Mouse (Mus musculus) liver, embryonic 14.5 days (tissue): ENCODE data around the gene Xpot. TPM values are rescaled to one million over a fixed set of nuclear protein-coding genes. Genes with fewer than 3 reads are reported as not detected.

ENCODE experiments used
- ATAC-seq: fragments of 200-750 bp; cut with Nextera tagmentation; 2 replicates; pipeline ENCODE4 v1.8.0; 2017; ENCODE audit warnings: moderate number of reproducible peaks, mild to moderate bottlenecking, moderate library complexity; ENCODE audit not compliant: insufficient read depth
- DNase-seq, 3 experiments: peaks; one replicate each; pipeline ENCODE4 v3.0.0-alpha.2; 2012 to 2013; ENCODE audit warnings: low read depth in 3 of 3, low spot score in 3 of 3
- H3K27ac ChIP-seq: fragments of 300-500 bp; sonication (generic); 2 replicates; pipeline ENCODE4 v1.5.1; 2014; ENCODE audit warnings: moderate library complexity, mild to moderate bottlenecking, control low read depth, inconsistent platforms
- H3K27me3 ChIP-seq: fragments of 300-500 bp; sonication (generic); 2 replicates; pipeline ENCODE4 v1.6.1; 2014; ENCODE audit warnings: mild to moderate bottlenecking, low read length, moderate library complexity; ENCODE audit not compliant: control insufficient read depth, insufficient read depth
- H3K36me3 ChIP-seq: fragments of 300-500 bp; sonication (generic); replicated peaks from 2 replicates; pipeline ENCODE4 v1.6.1; 2014; ENCODE audit warnings: low read depth; ENCODE audit not compliant: control insufficient read depth, insufficient read depth
- H3K4me1 ChIP-seq, 2 experiments: fragments of 200-500 bp in 1 of 2; fragments of 300-500 bp in 1 of 2; sonication (generic) in 1 of 2; replicated peaks; 2 replicates each; pipeline ENCODE4 v1.6.1; 2012 to 2014; ENCODE audit warnings: antibody characterized with exemption in 1 of 2, inconsistent platforms in 1 of 2, low read length in 1 of 2; ENCODE audit not compliant: control insufficient read depth in 2 of 2, insufficient read depth in 2 of 2
- H3K4me2 ChIP-seq: fragments of 300-500 bp; sonication (generic); 2 replicates; pipeline ENCODE4 v1.6.1; 2014; ENCODE audit warnings: low read depth, mild to moderate bottlenecking, control low read depth, moderate library complexity
- H3K4me3 ChIP-seq, 2 experiments: fragments of 200-500 bp in 1 of 2; fragments of 300-500 bp in 1 of 2; sonication (generic) in 1 of 2; 2 replicates each; pipeline ENCODE4 v1.5.1; 2012 to 2014; ENCODE audit warnings: low read depth in 2 of 2, low read length in 2 of 2, mild to moderate bottlenecking in 2 of 2, control low read depth in 1 of 2, inconsistent platforms in 1 of 2, moderate library complexity in 1 of 2; ENCODE audit not compliant: insufficient read depth in 1 of 2
- H3K9ac ChIP-seq: fragments of 300-500 bp; sonication (generic); replicated peaks from 2 replicates; pipeline ENCODE4 v1.6.1; 2014; ENCODE audit warnings: mild to moderate bottlenecking, control low read depth, moderate library complexity
- H3K9me3 ChIP-seq: fragments of 300-500 bp; sonication (generic); 2 replicates; pipeline ENCODE4 v1.6.1; 2016; ENCODE audit warnings: low read length, mixed read lengths; ENCODE audit not compliant: control insufficient read depth
- CTCF ChIP-seq: IDR thresholded peaks from 2 replicates; pipeline ENCODE4 v1.5.1; 2016; ENCODE audit warnings: antibody characterized with exemption, low read depth, control low read depth
- EP300 ChIP-seq: IDR thresholded peaks from 2 replicates; pipeline ENCODE4 v1.6.1; 2016; ENCODE audit warnings: antibody characterized with exemption, low read depth
- WGBS: fragments of 180-500 bp; shearing (Covaris S2); extraction: QIAGEN DNeasy Blood & Tissue Kit; methylation state at CpG from one replicate; pipeline ENCODE4 v1.1.7; 2014; ENCODE audit not compliant: insufficient replicate concordance; 5-methylcytosine and 5-hydroxymethylcytosine counted together
- polyA plus RNA-seq, 2 experiments: library from polyadenylated mRNA; depleted of rRNA in 1 of 2; stranded (reverse) in 1 of 2; unstranded in 1 of 2; fragments of >200 nt; fragmentation: Nextera tagmentation in 1 of 2; extraction: Ambion mirVana in 1 of 2; gene quantifications; 2 replicates each; pipeline versions ENCODE4 v1.2.1 to v1.2.3; 2012 to 2014

The Xpot gene
- polyA plus RNA-seq, 2 experiments, result 26.2 to 40.3 TPM

DNA sequence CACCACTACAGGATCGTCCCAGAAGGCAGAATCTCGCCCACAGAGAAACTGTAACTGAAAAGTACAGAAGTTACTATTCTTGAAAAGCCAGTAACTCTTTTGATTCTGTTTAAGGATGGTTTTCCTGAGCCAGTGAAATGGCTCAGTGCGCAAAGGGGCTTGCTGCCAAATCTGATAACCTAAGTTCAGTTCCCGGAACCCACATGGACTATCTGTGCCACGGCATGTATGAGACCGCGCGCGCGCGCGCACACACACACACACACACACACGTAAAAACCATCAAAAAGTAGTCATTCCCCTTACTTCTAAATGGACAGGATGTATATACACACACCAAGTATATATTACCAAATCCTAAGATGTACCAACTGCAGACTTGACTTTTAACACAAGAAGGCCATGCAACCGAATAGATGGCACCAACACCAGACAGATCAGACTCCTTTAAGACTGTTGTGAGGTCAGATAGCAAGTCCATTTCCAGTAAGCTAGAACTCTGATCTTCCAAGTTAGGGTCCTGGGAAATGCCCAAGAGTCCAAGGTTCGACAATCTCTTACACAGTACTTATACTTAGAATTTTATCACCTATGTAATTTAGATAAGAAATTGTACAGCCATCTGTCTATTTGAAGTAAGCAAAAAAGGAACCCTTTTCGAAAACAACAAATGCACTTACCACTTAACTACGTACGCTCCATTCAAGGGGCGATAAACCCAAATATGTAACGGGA lies 40.9 kb downstream of the Xpot start:
- 70% methylated on average over 20 of the region's 20 CpGs for WGBS
- H3K4me3 ChIP-seq, result peak overlapping the region; percentile 75 to 98
- TF ChIP-seq CTCF, result no peak
- TF ChIP-seq EP300, result no peak
- peak overlapping the region; percentile 92 for H3K9ac ChIP-seq
- peak overlapping the region; percentile 84 for H3K4me2 ChIP-seq
- no peaks in the 10 kb centered on the region for H3K27me3 ChIP-seq
- no peak for DNase-seq
- peaks cover 23% of the 10 kb centered on the region for H3K36me3 ChIP-seq
- peaks cover 9 to 12% of the 10 kb centered on the region in 2 experiments for H3K4me1 ChIP-seq
- no peak for ATAC-seq
- H3K27ac ChIP-seq, result no peak overlapping the region
- no peaks in the 10 kb centered on the region for H3K9me3 ChIP-seq

DNA sequence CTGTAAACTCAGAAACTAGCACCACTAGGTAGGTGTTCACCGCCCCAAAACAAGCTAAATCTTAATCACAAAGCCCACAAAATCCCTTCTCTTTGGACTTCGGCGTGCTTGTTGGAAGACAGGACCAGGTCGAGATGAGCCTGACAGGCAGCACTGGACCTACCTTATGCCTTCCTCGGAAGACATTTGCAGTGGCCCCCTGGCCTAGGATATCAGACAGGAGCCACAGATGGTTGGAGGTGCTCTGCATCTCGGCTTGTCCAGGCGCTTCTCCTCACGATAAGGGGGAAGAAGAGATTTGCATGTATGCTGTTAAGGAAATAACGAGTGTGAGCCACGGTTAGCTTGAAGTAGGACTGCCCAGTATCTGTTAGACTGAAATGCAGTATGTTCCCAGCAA lies 42.1 kb downstream of the Xpot start:
- DNase-seq (no peak), ATAC-seq (no peak)
- Histone ChIP-seq H3K9ac (no peak overlapping the region), H3K4me3 (no peak overlapping the region), H3K27me3 (no peaks in the 10 kb centered on the region), H3K9me3 (no peaks in the 10 kb centered on the region), H3K36me3 (peaks cover 23% of the 10 kb centered on the region), H3K27ac (no peak overlapping the region), H3K4me1 (peaks cover 9 to 12% of the 10 kb centered on the region in 2 experiments), H3K4me2 (no peak overlapping the region)
- TF ChIP-seq EP300 (no peak), CTCF (no peak)
- 81% methylated on average over 10 of the region's 10 CpGs for WGBS

DNA sequence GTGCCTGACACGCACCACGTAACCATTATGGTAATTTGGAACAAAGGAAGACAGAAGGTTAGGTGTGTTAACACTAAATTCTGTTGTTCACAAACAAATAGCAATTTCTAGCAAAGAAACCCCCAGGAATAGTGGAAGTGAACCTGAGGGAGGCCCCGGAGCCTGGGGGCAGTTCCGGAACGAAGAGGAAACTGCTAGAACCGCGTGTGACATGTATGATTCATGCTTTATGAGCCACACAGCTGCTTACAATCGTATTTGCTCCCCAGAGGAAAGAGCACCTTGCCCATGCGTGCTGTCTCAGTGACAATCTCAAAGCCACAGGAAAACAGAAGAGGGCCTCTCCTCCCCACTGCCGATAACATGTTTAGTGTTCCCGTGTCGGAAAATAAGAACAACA lies 43.1 kb downstream of the Xpot start:
- no peaks in the 10 kb centered on the region for H3K27me3 ChIP-seq
- peaks cover 27% of the 10 kb centered on the region for H3K36me3 ChIP-seq
- no peak overlapping the region for H3K4me3 ChIP-seq
- H3K9ac ChIP-seq, result no peak overlapping the region
- TF ChIP-seq CTCF, result no peak
- no peak for TF ChIP-seq EP300
- no peak for ATAC-seq
- H3K4me1 ChIP-seq, result peaks cover 9 to 12% of the 10 kb centered on the region in 2 experiments
- no peak overlapping the region for H3K4me2 ChIP-seq
- no peak overlapping the region for H3K27ac ChIP-seq
- no peak for DNase-seq
- WGBS, result 77% methylated on average over 12 of the region's 12 CpGs
- no peaks in the 10 kb centered on the region for H3K9me3 ChIP-seq

DNA sequence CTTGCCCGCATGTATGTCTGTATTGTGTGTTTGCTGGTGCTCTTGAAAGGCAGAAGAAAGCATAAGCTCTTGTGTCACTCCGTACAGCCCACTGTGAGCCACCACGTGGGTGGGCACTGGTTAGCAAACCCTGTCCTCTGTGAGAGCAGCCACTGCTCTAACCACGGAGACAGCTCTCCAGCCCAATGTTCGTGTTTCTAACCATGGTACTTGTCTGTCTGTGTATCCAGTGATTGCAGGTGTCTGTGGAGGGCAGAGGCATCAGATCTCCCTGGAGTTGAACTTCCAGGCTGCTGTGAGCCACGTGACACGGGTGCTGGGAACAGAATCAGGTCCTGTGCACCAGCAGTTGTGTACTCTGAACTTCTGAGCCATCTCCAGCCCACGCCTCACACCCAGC lies 43.8 kb downstream of the Xpot start:
- 85% methylated on average over 8 of the region's 8 CpGs for WGBS
- TF ChIP-seq EP300, result no peak
- TF ChIP-seq CTCF, result no peak
- Histone ChIP-seq H3K27ac (no peak overlapping the region), H3K27me3 (no peaks in the 10 kb centered on the region), H3K4me1 (peaks cover 8 to 9% of the 10 kb centered on the region in 2 experiments), H3K4me3 (no peak overlapping the region), H3K9me3 (no peaks in the 10 kb centered on the region), H3K4me2 (no peak overlapping the region), H3K36me3 (peaks cover 33% of the 10 kb centered on the region), H3K9ac (no peak overlapping the region)
- no peak for ATAC-seq
- no peak for DNase-seq

DNA sequence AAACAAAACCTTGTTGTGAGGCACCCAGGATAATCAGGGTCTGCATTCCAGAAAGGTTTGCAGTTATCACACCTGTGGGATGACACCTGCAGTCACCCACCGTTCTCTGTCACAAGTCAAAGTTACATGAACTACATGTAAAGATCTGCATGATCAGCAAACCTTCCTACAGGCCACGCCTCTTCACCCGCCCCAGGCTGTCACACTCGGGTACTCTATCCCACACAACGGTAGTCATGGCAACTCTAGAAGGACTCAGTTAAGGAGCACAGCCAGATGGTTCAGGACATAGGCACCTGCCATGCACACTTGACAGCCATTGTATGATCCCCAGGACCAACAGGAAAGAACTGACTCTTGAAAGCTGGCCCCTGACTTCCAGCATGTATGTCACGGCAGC lies 44.7 kb downstream of the Xpot start:
- WGBS, result 78% methylated on average over 6 of the region's 6 CpGs
- Histone ChIP-seq H3K4me1 (peaks cover 8 to 9% of the 10 kb centered on the region in 2 experiments), H3K36me3 (peaks cover 33% of the 10 kb centered on the region), H3K27me3 (no peaks in the 10 kb centered on the region), H3K9ac (no peak overlapping the region), H3K27ac (no peak overlapping the region), H3K4me2 (no peak overlapping the region), H3K9me3 (no peaks in the 10 kb centered on the region), H3K4me3 (no peak overlapping the region)
- ATAC-seq, result no peak
- no peak for DNase-seq
- TF ChIP-seq EP300 (no peak), CTCF (no peak)
